Mouse (Mus musculus) induced T-regulatory cell, adult 2 months (primary cell): ENCODE results near the gene Ryk.

Experiments
- DNase-seq: peaks from one replicate; pipeline ENCODE4 v3.0.0-alpha.2; 2012; ENCODE audit warnings: low read depth

Ryk gene

DNA sequence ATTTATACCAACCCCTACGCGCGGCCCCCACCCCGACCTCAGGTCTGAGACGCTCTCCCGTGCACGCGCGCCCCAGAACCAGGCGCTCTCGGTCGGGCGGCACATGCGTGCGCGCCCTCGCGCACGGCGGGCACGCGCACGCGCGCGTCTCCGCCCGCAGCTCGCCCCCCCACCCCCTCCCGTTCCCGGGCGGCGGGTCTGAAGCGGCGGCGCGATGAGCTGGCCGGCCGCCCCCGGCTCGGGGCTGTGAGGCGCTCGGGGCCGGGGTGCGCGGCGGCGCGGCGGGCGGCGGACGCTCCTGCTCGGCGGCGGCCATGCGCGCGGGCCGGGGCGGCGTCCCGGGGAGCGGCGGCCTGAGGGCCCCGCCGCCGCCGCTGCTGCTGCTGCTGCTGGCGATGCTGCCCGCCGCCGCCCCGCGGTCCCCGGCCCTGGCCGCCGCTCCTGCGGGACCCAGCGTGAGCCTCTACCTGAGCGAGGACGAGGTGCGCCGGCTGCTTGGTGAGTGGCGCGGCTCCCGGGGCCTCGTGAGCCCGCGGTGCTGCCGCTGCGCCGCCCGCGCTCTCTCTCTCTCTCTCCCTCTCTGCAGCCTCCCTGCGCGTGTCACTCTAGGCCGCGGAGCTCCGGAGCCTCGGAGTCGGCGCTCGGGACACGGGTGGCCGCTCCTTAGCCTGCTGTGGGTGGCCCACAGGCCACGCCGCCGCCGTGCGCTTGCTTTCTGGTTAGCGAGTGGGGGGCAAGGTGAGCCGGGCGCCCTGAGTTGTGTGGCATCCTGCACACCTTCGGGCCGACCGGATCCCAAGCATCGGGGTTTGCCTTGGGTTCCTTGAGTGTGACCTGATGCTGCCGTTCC is at the start of gene Ryk:
Gene Ryk (plus strand): TSS at position 176 of the 850 bp plus-strand sequence.
- peak; percentile 65 for DNase-seq

GRCm38 (mm10) chr9:102789491-102789890 is 45.2 kb upstream of the Ryk start:
- DNase-seq = no peak

DNA sequence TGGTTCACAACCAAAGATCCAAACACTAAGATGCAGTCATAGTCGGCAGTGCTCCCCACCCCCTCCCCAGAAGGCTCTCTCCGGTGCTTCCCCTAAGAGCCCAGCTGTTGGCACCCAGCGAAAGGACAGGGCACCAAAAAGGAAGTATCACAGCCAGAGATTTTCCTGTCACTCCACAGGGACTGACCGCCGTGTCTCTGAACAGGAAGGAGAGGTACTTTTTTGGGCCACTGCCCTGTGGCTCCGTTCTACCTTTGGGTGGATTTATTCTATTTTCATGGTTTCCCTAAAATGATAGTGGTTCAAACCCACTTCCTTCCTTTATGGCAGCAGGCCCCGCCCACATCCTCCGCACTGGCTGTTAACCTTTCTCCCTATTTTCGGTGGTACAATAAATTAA is 42.9 kb upstream of the Ryk start:
- peak; percentile 76 for DNase-seq

DNA sequence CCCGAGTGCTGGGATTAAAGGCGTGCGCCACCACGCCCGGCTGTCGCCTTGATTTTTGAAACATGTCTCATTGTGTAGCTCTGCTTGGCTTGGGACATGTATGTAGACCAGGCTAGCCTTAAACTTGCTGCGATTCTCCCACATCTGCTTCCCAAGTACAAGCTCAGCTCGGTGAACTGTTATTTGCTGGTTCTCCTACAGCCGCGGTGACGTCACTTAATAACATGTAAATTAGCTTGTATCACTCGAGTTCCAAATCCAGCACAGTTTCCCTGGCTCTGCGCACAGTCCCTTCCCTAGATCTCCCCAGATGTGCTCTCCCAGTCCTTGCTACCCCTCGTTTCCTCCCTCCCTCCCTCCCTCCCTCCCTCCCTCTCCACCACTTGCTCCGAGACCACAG is 41.9 kb upstream of the Ryk start:
- no peak for DNase-seq

- DNase-seq = no peak
Measured at GRCm38 (mm10) chr9:102793286-102793809, 41.4 kb upstream of the Ryk start.

DNA sequence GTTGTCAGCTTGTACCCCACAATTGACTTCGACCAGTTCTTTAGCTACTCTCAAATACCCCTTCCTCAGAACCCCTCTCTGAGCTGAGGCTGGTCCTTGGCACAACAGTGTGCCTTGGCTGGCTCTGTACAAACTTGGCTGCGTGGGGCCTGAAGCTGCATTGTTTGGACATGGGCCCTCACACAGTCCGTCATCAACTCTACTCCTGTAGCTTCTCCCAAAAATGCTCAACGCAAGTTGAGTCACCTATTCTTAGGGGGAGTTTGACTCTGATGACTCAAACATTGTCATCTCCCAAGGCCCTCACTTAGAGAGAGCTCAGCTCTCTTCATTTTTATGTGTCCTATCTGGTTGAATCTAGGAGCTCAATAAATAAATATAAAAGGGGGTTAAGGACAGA is 36.3 kb upstream of the Ryk start:
- no peak for DNase-seq

DNA sequence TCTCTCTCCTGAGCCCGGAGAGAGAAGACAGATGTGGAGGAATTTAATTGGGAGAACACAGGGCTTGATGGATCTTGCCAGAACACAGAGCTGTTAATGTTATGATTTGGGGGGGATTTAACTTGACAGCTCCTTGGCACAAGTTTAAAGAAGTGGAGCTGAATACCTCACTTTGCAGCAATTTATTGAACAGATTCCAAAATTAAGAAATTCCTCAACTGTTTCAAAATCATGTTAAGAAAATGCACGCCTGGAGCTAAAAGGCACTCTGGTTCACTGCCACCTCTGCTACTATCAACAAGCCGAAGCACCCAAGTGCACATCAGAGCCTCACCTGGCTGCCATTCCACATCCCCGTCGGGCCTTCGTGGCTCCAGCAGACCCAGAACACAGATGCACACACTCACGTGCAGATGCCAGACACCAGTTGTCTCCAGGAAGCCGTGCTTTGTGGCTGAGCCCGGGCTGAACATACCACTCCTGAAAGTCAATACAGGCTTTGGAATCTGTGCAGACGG is 28.6 kb upstream of the Ryk start:
- DNase-seq = no peak

GRCm38 (mm10) chr9:102811192-102811591 is 23.5 kb upstream of the Ryk start:
- DNase-seq = no peak

DNA sequence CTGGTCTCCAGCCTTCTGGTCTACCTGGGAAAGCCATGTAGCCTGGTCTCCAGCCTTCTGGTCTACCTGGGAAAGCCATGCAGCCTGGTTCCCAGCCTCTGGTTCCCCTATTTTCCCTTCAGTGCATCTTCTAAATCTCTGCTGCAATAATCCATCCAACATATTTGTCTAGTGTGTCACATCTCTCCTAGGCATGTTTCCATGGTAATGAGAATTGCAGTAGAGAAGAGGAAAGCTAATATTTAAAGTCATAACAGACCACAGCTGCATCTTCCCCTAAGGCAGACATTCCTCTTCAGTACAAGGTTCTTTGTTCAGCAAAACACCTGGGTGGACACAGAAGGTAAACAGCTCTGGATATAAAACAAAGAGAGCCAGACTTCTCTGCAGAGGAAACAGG is 16.5 kb upstream of the Ryk start:
- DNase-seq = no peak

DNA sequence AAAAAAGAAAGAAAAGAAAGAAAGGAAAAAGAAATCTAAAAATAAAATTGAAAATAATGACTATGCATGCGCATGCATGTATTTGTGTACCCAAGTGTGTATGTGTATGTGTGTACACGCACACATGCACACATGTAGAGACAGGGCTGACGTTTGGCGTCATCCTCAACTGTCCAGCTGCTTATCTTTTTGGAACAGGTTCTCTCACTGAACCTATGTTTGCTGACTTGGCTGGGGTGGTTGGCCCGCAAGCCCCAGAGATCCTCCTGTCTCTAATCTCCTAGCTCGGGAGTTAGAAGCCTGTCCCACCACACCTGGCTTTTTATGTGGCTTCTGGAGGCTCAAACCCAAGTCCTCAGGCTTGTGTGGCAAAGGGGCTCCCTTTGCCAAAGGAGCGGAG is 6.1 kb upstream of the Ryk start:
- DNase-seq = no peak

- DNase-seq = no peak
Measured at GRCm38 (mm10) chr9:102831541-102831940, 3.2 kb upstream of the Ryk start.

DNA sequence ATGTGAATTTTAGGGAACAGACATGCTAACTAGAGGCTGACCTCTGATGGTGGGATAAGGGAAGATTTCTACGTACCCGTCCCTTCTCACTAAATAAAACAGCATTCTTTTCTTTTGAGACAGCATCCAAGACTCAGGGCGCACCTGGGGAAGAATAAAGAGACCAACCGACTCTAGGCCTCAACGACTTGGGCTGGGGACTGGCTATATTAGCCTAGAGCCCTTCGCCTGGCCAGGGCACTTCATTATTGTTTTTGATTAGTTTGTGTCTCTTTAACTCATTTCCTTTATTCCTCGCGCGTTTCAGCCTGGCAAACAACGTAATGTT is 339 bp upstream of the Ryk start:
- DNase-seq = no peak

DNA sequence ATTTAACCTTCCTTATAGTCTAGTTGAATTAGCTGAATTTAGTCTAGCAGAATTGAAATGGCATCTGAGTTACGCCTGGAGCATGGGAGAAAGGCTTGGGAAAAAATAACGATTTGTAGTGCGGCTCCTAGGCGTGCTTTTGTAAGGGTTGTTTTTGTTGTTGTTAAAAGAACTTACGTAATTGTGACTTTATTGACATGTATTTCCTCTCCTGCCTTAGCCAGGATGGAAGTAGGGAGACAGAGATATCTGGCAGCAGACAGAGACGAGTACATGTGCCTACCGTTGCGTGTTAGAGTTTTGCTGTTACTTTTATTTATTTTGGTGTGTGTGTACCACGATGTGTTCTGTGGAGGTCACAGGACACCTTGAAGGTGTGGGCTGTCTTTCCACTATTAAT is 1.6 kb downstream of the Ryk start:
- no peak for DNase-seq

DNA sequence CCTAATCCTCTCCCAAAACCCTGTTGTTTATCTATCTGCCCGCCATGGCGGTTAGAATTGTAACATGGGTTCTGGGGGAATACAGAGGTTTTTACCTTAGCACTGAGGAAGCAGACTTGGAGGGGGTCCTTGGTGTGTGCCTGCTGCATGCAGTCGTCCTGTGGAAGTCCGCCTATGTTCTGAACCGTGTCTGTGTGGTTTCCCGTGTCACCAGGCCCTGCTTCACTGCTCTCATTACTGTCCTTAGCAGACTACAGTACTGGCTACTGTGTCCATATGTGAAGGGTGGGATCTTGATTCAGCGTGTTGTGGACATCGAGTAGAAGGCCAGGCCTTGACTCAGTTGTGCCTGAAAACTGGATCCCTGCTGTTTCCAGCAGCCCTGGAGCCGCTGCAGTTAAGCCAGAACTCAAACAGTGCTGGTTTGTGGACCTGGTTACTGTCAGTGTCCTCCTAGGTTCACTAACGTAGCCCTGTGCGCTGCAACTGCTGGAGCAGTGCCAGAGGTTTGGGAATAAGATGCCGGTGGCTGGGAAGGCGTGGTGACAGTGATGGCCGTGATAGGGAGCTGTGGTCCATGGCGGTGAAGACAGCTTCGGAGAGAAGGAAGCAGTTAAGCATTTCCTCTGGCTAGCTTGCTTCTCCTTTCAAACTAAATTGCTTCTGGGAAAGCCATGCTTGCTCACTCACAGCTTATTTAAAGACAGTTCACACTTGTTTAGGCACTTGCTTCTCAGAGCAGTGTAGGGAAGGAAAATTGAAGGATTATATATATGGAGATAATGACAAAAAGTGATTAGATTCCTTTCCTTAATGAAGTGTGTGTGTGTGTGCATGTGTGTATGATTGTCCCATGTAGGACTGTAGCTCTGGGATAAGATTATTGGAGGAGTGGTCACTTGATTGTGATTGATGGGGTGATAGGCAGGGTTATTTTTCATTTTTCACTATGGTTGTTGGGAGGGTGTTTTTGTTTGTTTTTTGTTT is 6.4 kb downstream of the Ryk start:
- no peak for DNase-seq

DNA sequence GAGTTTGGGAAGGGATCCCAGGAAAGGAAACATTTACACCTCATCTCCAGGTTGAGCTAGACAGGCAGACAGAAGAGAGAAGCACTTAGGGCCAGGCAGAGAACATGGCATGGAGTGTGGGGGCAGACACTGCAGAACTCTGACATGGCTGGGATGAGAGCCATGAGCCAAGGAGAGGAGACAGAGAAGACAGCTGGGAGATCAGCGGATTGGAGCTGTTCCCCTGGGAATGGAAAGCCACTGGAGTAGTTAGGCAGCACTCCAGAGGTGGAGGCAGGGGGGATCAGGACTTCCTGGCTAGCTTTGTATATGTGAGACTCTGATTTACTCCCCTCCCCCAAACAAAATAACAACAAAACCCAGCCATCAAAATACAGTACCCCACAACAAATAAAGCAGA is 7.1 kb downstream of the Ryk start:
- no peak for DNase-seq

- no peak for DNase-seq
Measured at GRCm38 (mm10) chr9:102842498-102842897, 7.8 kb downstream of the Ryk start.

DNA sequence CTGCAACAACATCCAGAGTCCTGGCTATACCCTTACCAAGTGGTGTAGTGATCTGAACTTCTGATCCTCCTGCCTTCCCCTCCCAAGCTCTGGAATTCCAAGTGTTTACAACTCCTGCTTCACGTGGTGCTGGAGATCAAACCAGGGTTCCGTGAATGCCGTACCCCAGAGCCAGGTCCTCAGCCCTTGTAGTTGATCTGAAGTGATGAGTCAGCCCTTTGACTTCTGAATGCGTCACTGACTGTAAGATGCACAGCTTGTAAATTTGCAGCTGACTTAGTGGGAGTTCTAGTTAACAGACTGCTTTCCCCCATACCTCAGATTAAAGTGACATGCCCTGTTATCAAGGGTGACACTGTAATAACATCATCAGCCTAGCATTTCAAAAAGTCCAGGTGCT is 8.9 kb downstream of the Ryk start:
- DNase-seq = no peak

DNA sequence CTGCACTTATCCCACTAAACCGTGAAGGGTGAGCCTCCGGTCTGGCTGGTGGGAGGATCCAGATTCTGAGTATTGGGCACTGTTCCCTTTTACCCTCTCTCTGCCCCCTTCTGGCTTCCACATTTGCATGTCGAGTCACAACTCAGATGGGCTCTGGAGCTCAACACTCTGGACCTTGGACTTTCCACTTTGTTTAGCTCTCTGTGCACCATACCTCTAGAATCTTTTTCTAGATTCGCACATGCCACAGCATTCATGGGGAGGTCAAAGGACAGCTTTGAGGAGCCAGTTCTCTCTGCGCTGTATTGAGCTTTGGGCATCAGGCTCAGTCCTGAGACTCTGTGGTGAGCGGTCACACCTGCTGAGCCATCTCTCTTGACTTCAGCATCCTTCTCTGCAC is 11.1 kb downstream of the Ryk start:
- no peak for DNase-seq

DNA sequence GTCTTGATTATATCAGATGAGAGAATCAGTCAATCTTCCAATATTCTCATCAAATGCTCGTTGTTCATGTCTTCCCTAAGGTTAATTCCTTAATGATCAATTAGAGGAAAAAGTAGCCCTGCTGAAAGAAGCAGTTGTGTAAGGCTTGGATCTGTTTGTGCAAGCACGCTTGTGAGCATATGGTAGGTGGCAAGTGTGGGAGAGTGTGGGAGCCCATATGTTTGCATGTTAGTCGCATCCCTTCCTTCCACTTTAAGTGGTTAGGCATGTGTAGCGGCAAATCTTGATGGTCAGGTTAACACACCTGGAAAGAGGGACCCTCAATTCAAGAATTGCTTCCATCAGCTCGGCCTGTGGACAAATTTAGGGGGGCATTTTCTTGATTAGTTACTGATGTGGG is 11.6 kb downstream of the Ryk start:
- no peak for DNase-seq

GRCm38 (mm10) chr9:102852076-102853022 is 17.6 kb downstream of the Ryk start:
- DNase-seq = no peak

DNA sequence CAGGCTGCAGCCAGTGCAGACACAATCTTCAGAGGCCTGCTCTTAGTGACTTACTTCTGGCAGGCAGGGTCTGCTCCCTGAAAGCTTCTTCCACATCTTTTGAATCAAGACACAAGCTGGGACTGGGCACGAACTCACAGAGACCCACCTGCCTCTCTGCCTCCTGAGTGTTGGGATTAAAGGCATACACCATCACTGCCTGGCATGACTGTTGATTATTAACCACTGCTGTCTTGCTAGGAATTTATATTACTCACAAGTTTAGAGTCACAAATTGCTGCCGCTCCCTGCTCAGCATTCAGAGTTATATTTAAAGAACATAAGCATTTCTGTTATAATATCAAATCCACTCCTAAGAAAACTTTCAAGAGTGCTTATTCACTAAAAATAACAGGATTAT is 23.1 kb downstream of the Ryk start:
- no peak for DNase-seq

DNA sequence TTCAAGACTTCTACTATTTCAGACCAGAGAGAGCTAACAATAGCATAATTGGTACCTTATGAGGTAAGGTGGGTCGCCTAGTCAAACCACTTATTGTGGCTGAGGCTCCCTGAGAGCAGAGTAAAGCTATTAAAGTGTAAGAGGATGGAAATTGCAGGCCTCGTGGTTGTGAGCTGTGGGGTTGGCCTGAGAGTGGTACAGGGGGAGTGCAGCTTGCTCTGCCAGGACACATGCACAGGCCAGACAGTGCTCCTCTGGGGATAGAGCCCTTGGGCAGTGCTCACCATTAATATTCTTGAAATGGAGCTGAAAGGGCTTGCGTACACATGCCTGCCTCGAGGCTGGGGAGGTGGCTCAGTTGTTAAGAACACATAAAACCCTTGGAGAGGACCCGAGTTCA is 23.6 kb downstream of the Ryk start:
- DNase-seq = no peak
